Mouse (Mus musculus) liver, embryonic 14.5 days (tissue): ENCODE results near the gene Gm5134. TPM values are rescaled to one million over a fixed set of nuclear protein-coding genes. Genes with fewer than 3 reads are reported as not detected.

Experiments used
- ATAC-seq: fragments of 200-750 bp; cut with Nextera tagmentation; 2 replicates; pipeline ENCODE4 v1.8.0; 2017; ENCODE audit warnings: moderate number of reproducible peaks, mild to moderate bottlenecking, moderate library complexity; ENCODE audit not compliant: insufficient read depth
- DNase-seq, 3 experiments: peaks; one replicate each; pipeline ENCODE4 v3.0.0-alpha.2; 2012 to 2013; ENCODE audit warnings: low read depth in 3 of 3, low spot score in 3 of 3
- H3K27ac ChIP-seq: fragments of 300-500 bp; sonication (generic); 2 replicates; pipeline ENCODE4 v1.5.1; 2014; ENCODE audit warnings: moderate library complexity, mild to moderate bottlenecking, control low read depth, inconsistent platforms
- H3K27me3 ChIP-seq: fragments of 300-500 bp; sonication (generic); 2 replicates; pipeline ENCODE4 v1.6.1; 2014; ENCODE audit warnings: mild to moderate bottlenecking, low read length, moderate library complexity; ENCODE audit not compliant: control insufficient read depth, insufficient read depth
- H3K36me3 ChIP-seq: fragments of 300-500 bp; sonication (generic); replicated peaks from 2 replicates; pipeline ENCODE4 v1.6.1; 2014; ENCODE audit warnings: low read depth; ENCODE audit not compliant: control insufficient read depth, insufficient read depth
- H3K4me1 ChIP-seq, 2 experiments: fragments of 200-500 bp in 1 of 2; fragments of 300-500 bp in 1 of 2; sonication (generic) in 1 of 2; replicated peaks; 2 replicates each; pipeline ENCODE4 v1.6.1; 2012 to 2014; ENCODE audit warnings: antibody characterized with exemption in 1 of 2, inconsistent platforms in 1 of 2, low read length in 1 of 2; ENCODE audit not compliant: control insufficient read depth in 2 of 2, insufficient read depth in 2 of 2
- H3K4me2 ChIP-seq: fragments of 300-500 bp; sonication (generic); 2 replicates; pipeline ENCODE4 v1.6.1; 2014; ENCODE audit warnings: low read depth, mild to moderate bottlenecking, control low read depth, moderate library complexity
- H3K4me3 ChIP-seq, 2 experiments: fragments of 200-500 bp in 1 of 2; fragments of 300-500 bp in 1 of 2; sonication (generic) in 1 of 2; 2 replicates each; pipeline ENCODE4 v1.5.1; 2012 to 2014; ENCODE audit warnings: low read depth in 2 of 2, low read length in 2 of 2, mild to moderate bottlenecking in 2 of 2, control low read depth in 1 of 2, inconsistent platforms in 1 of 2, moderate library complexity in 1 of 2; ENCODE audit not compliant: insufficient read depth in 1 of 2
- H3K9ac ChIP-seq: fragments of 300-500 bp; sonication (generic); replicated peaks from 2 replicates; pipeline ENCODE4 v1.6.1; 2014; ENCODE audit warnings: mild to moderate bottlenecking, control low read depth, moderate library complexity
- H3K9me3 ChIP-seq: fragments of 300-500 bp; sonication (generic); 2 replicates; pipeline ENCODE4 v1.6.1; 2016; ENCODE audit warnings: low read length, mixed read lengths; ENCODE audit not compliant: control insufficient read depth
- CTCF ChIP-seq: IDR thresholded peaks from 2 replicates; pipeline ENCODE4 v1.5.1; 2016; ENCODE audit warnings: antibody characterized with exemption, low read depth, control low read depth
- EP300 ChIP-seq: IDR thresholded peaks from 2 replicates; pipeline ENCODE4 v1.6.1; 2016; ENCODE audit warnings: antibody characterized with exemption, low read depth
- WGBS: fragments of 180-500 bp; shearing (Covaris S2); extraction: QIAGEN DNeasy Blood & Tissue Kit; methylation state at CpG from one replicate; pipeline ENCODE4 v1.1.7; 2014; ENCODE audit not compliant: insufficient replicate concordance; 5-methylcytosine and 5-hydroxymethylcytosine counted together
- polyA plus RNA-seq, 2 experiments: library from polyadenylated mRNA; depleted of rRNA in 1 of 2; stranded (reverse) in 1 of 2; unstranded in 1 of 2; fragments of >200 nt; fragmentation: Nextera tagmentation in 1 of 2; extraction: Ambion mirVana in 1 of 2; gene quantifications; 2 replicates each; pipeline versions ENCODE4 v1.2.1 to v1.2.3; 2012 to 2014

Gene Gm5134
- polyA plus RNA-seq, 2 experiments = 0.08 TPM; not detected in 1

- peak overlapping the region in 1 of 2 experiments; percentile 80; a peak in 1 of 4 replicates for H3K4me3 ChIP-seq
- no peaks in the 10 kb centered on the region for H3K9me3 ChIP-seq
- DNase-seq = no peak
- TF ChIP-seq EP300 (no peak), CTCF (no peak)
- peaks cover 2% of the 10 kb centered on the region; the same call in 1 of the 2 replicates for H3K36me3 ChIP-seq
- peaks cover 26 to 42% of the 10 kb centered on the region in 2 experiments for H3K4me1 ChIP-seq
- H3K9ac ChIP-seq = no peak overlapping the region; the same call in 1 of the 2 replicates
- 18% methylated on average over 1 of the region's 1 CpGs for WGBS
- peak overlapping the region; percentile 98 for H3K4me2 ChIP-seq
- ATAC-seq = no peak
- no peak overlapping the region for H3K27ac ChIP-seq
- H3K27me3 ChIP-seq = peaks cover 33% of the 10 kb centered on the region
Measured at GRCm38 (mm10) chr10:75934991-75935390, 19.3 kb upstream of the Gm5134 start.

DNA sequence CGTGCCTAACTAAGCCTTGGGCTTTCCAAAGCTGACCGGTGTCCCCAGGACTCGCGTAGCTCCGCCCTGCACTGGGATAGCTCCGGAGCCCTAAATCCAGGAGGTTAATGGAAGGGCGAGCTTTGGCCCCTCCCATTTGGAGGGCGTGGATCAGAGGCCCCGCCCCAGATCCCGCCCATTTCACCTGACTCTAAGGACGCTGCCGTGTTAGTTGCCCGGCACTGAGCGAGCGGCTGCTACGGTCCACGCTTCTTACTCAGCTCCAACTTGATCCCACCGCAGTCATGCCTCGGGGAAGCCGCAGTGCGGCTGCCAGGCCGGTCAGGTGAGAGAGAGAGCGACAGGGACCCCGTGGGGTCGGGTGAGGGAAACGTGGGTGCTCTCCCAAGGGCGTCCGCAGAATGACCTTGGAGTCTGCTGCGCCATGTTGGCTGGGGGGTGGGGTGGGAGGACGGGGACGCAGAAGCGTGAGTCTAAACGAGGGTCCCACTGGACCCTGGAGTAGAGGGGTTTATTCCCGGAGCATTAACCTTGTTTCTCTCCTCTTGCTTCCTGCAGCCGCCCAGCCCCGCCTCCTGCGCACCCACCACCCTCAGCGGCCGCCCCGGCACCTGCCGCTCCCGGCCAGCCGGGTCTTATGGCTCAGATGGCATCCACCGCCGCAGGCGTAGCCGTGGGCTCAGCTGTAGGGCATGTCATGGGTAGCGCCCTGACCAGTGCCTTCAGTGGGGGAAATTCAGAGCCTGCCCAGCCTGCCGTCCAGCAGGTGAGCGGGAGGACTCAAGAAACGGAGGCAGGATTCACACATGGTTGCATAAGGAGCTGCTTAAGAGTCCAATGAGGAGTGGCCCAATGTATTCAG lies 18.4 kb upstream of the Gm5134 start, which contains the start of gene Mmp11:
TSS of gene Mmp11 (minus strand) at position 817 of the 862 bp plus-strand sequence.
- H3K4me1 ChIP-seq = peaks cover 36 to 49% of the 10 kb centered on the region in 2 experiments
- no peaks in the 10 kb centered on the region for H3K9me3 ChIP-seq
- peaks cover 2% of the 10 kb centered on the region; the same call in 1 of the 2 replicates for H3K36me3 ChIP-seq
- peak within 1 kb of the TSS; percentile 72 to 80 for H3K4me3 ChIP-seq
- H3K27ac ChIP-seq = peak within 1 kb of the TSS; percentile 55
- H3K9ac ChIP-seq = peak within 1 kb of the TSS; percentile 72
- DNase-seq (peak; percentile 80 to 85 (median 85)), ATAC-seq (peak; percentile 74)
- peaks cover 24% of the 10 kb centered on the region for H3K27me3 ChIP-seq
- H3K4me2 ChIP-seq = peak within 1 kb of the TSS; percentile 98
- WGBS = 2% methylated on average over 51 of the region's 51 CpGs
- TF ChIP-seq CTCF = no peak

DNA sequence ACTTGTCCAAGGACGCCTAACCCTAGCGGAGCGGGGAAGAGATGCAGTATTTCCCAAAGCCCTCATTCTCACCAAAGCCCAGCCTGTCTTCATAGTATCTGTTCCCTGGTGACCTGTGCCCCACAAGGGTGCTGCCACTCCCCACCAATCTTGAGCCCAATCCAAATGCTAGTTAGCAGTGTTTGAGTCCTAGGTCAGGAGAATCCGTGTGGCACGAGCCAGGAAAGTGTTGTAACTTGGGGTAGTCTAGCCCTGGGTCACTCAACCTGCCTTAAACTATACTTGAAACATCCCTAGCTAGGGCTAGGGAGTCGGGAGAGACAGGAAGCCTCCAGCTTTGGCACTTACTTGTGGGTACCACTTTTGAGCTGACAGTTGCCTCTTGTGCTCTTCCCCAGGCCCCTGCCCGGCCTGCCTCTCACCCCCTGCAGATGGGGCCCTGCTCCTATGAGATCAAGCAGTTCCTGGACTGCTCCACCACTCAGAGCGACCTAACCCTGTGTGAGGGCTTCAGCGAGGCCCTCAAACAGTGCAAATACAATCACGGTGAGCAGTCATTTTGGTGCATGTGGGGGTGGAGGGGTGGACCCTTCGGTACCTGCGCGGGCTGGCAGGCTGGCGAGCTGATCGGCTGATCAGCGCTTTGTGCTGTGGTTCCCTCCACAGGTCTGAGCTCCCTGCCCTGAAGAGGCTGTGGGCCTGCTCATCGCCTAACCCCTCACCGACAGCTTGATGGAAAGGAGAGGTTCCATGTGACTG lies 17.2 kb upstream of the Gm5134 start:
- Histone ChIP-seq H3K9ac (peak overlapping the region; percentile 72), H3K4me1 (peaks cover 36 to 48% of the 10 kb centered on the region in 2 experiments), H3K9me3 (no peaks in the 10 kb centered on the region), H3K4me2 (peak overlapping the region; percentile 98), H3K4me3 (peak overlapping the region; percentile 4 to 80), H3K27me3 (peaks cover 12% of the 10 kb centered on the region), H3K36me3 (peaks cover 2% of the 10 kb centered on the region; the same call in 1 of the 2 replicates), H3K27ac (peak overlapping the region; percentile 93)
- TF ChIP-seq CTCF (peak; percentile 17; the same call in 1 of the 2 replicates), EP300 (no peak)
- no peak for ATAC-seq
- DNase-seq = no peak
- 56% methylated on average over 18 of the region's 18 CpGs for WGBS

DNA sequence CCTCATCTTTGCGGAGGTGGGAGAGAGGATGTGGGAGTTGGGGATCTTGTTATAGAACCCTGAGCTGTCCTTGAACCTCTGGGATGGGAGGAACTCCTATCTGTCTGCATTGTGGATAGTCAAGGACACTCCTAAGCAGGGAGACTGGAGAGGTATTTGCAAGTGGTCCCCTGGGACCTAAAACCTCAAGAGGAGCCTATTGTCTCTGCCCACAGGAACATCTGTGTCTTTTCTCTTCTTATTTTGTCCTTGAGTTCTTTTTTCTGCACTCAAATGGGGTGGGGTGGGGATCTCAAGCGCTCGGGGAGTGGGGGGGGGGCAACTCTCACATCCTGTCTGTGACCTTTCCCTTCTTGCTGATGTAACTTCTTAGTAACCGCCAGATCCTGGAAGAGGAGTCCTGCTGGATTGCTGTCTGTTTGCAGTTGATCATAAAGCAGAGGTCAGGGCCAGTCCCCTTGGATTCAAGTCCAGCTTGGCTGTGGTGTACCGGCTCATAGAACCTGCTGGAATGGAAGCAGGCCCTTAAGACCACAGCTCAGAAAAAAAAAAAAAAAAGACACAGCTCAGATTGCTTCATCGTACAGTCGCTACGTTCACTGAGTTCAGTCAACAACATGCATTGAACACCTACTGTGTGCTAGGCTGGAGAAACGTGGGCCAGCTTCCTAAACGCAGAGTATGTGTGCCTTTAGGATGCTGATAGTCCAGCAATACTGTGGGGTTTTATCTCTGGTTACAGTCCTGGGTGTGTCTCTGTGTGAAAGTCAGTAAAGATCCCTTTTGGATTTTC lies 16.3 kb upstream of the Gm5134 start:
- Histone ChIP-seq H3K27ac (peak overlapping the region; percentile 93), H3K4me3 (peak overlapping the region; percentile 62 to 80), H3K4me1 (peaks cover 36 to 44% of the 10 kb centered on the region in 2 experiments), H3K9me3 (no peaks in the 10 kb centered on the region), H3K27me3 (peaks cover 2% of the 10 kb centered on the region), H3K4me2 (peak overlapping the region; percentile 98), H3K36me3 (peaks cover 2% of the 10 kb centered on the region; the same call in 1 of the 2 replicates), H3K9ac (peak overlapping the region; percentile 72)
- peak; percentile 64 for ATAC-seq
- 37% methylated on average over 10 of the region's 10 CpGs for WGBS
- peak; percentile 72 to 74 (median 73) for DNase-seq
- TF ChIP-seq EP300 = peak; percentile 84
- no peak for TF ChIP-seq CTCF
